Mouse (Mus musculus) heart, postnatal 14 days (tissue): ENCODE data around the gene A930004D18Rik. TPM values are rescaled to one million over a fixed set of nuclear protein-coding genes. Genes with fewer than 3 reads are reported as not detected.

Experiments used
- microRNA-seq, 2 experiments: library from miRNA; unstranded; fragments of <30 nt; microRNA quantifications; one replicate each; pipeline ENCODE4 v1.2.0; 2021 to 2022
- total RNA-seq, 2 experiments: library from RNA; stranded (reverse); gene quantifications; 2 replicates each; pipeline ENCODE4 v1.2.3; 2021

The A930004D18Rik gene
- total RNA-seq, 2 experiments from 2014 or later: 3.1 to 4.0 TPM

Small RNAs within 50 kb of the gene (microRNA-seq; reads per million reads assigned to microRNA genes)
- gene Mir7655: 1.3 to 2.3 reads per million in 2 experiments

Other genes with a start within 250 kb of the A930004D18Rik start
- not detected for gene H2al2a, start 40.8 kb downstream of the A930004D18Rik start, total RNA-seq
- 1 to 10 TPM; 3.3 to 4.8 TPM for gene Skida1, start 11.3 kb upstream of the A930004D18Rik start, total RNA-seq
- 10 to 100 TPM; 41.6 to 42.5 TPM for gene Mllt10, start 17.5 kb upstream of the A930004D18Rik start, total RNA-seq